Mouse (Mus musculus) hindbrain, embryonic 13.5 days (tissue): Measurements from ENCODE around the gene Pik3ca. TPM values are rescaled to one million over a fixed set of nuclear protein-coding genes. Genes with fewer than 3 reads are reported as not detected.

Source experiments
- ATAC-seq: fragments of 200-750 bp; cut with Nextera tagmentation; 2 replicates; pipeline ENCODE4 v1.8.0; 2017; ENCODE audit warnings: moderate TSS enrichment; ENCODE audit not compliant: low FRiP score
- H3K27ac ChIP-seq: fragments of 300-500 bp; sonication (generic); 2 replicates; pipeline ENCODE4 v1.5.1; 2015; ENCODE audit warnings: inconsistent platforms, mild to moderate bottlenecking, moderate library complexity
- H3K27me3 ChIP-seq: fragments of 300-500 bp; sonication (generic); 2 replicates; pipeline ENCODE4 v1.6.1; 2015; ENCODE audit warnings: mild to moderate bottlenecking, inconsistent platforms
- H3K36me3 ChIP-seq: fragments of 300-500 bp; sonication (generic); 2 replicates; pipeline ENCODE4 v1.6.1; 2015; ENCODE audit warnings: mild to moderate bottlenecking, inconsistent platforms
- H3K4me1 ChIP-seq: fragments of 300-500 bp; sonication (generic); replicated peaks from 2 replicates; pipeline ENCODE4 v1.6.1; 2015; ENCODE audit warnings: inconsistent platforms
- H3K4me2 ChIP-seq: fragments of 300-500 bp; sonication (generic); 2 replicates; pipeline ENCODE4 v1.6.1; 2015; ENCODE audit warnings: inconsistent platforms, mild to moderate bottlenecking, moderate library complexity
- H3K4me3 ChIP-seq: fragments of 300-500 bp; sonication (generic); 2 replicates; pipeline ENCODE4 v1.5.1; 2015; ENCODE audit warnings: mild to moderate bottlenecking, inconsistent platforms
- H3K9ac ChIP-seq: fragments of 300-500 bp; sonication (generic); 2 replicates; pipeline ENCODE4 v1.6.1; 2015; ENCODE audit warnings: mild to moderate bottlenecking, inconsistent platforms
- H3K9me3 ChIP-seq: fragments of 300-500 bp; sonication (generic); 2 replicates; pipeline ENCODE4 v1.6.1; 2016; ENCODE audit warnings: inconsistent platforms
- polyA plus RNA-seq: library from polyadenylated mRNA; unstranded; fragments of >200 nt; fragmentation: Nextera tagmentation; extraction: Ambion mirVana; gene quantifications from 2 replicates; pipeline ENCODE4 v1.2.1, GENCODE M21; 2015

Gene Pik3ca
- polyA plus RNA-seq, 1 experiment from 2014 or later: 14.2 TPM

DNA sequence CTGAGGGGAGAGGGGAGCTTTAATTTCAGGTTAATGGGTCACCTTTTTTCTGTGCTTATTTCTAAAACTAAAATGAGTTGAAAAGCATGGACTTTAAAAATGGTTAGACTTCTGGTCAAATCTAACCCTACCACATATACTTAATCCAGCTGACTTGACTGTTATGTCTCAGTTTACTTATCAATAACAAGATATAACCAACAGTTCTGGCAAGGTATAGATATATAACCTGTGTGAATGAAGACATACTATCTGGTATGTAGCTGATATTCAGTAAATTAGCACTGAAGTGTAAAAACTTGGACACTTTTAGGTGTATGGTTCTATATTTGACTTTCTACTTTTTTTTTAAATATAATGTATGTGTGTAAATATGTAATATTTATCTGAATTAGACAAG lies 116.1 kb downstream of the Pik3ca start:
- no peak for ATAC-seq
- Histone ChIP-seq H3K9ac (no peak overlapping the region), H3K4me3 (no peak overlapping the region), H3K4me1 (peaks cover 30% of the 10 kb centered on the region), H3K27ac (no peak overlapping the region), H3K36me3 (peaks cover 32% of the 10 kb centered on the region), H3K4me2 (no peak overlapping the region), H3K27me3 (no peaks in the 10 kb centered on the region), H3K9me3 (no peaks in the 10 kb centered on the region)

Other genes starting within 250 kb of the Pik3ca start
- 7.6 and 8.2 TPM in 2 replicates for gene Zmat3, start 31.7 kb upstream of the Pik3ca start, polyA plus RNA-seq
- gene Kcnmb3, start 94.6 kb downstream of the Pik3ca start, polyA plus RNA-seq: 0.26 TPM in 1 of 2 replicates, not detected in the other
- 37.4 and 37.6 TPM in 2 replicates for gene Zfp639, start 112.6 kb downstream of the Pik3ca start, polyA plus RNA-seq
- gene Mfn1, start 131.8 kb downstream of the Pik3ca start, polyA plus RNA-seq: 39.2 and 43.7 TPM in 2 replicates
- gene Gnb4, start 218.9 kb downstream of the Pik3ca start, polyA plus RNA-seq: 79.5 and 80.8 TPM in 2 replicates